Mouse (Mus musculus) adrenal gland (tissue): ENCODE measurements at regions not wholly inside any gene's neighbourhood (a gene's known extent, or its start where the extent isn't known, plus 50 kb on each side); places are given as distances from the start of the nearest gene placed in this dataset.

ENCODE experiments used
- intact Hi-C: fragments of 180-260 bp; cut with DNase I; formaldehyde crosslinking; loops from one replicate; pipeline ENCODE4 v1.15.1; 2025

DNA sequence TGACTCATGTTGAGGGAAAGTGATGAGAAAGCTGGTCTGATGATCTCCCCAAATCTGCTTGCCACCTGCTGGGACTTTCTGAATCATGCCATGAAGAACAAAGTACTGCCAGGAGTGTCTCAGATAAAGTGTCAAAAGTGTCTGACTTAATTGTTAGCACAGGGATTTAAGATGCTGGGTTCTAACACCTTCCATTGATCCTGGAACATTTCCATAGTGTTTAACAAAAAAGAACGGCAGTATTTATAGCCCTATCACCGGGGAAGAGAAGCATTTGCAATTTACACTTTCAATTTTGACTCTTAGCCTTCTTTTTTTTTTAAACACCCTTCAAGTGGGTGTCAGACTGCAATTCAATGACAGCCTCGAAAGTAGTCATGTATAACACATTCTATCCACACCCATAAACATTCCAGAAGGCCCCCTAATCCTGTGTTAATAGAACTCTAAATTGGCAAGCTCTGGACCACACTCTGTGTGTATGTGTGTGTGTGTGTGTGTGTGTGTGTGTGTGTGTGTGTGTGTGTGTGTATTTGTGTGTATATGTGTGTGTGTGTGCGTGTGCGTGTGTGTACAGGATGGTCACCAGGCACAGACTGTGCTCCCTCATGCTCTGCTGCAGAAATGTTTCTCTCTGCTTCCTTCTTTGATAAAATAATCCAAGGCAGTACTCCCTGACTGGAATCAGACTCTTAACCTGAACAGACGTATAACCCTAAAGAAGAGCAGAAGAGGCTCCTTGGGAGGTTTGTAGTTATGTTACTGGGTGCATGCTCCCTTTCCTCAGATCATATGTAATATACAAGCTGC is 313.2 kb downstream of the Rnd3 start:
- intact Hi-C loops = no loop called here

- intact Hi-C loops = no loop called here
These were observed 315.1 kb downstream of the Rnd3 start for GRCm38 (mm10) chr2:50833791-50834190.

DNA sequence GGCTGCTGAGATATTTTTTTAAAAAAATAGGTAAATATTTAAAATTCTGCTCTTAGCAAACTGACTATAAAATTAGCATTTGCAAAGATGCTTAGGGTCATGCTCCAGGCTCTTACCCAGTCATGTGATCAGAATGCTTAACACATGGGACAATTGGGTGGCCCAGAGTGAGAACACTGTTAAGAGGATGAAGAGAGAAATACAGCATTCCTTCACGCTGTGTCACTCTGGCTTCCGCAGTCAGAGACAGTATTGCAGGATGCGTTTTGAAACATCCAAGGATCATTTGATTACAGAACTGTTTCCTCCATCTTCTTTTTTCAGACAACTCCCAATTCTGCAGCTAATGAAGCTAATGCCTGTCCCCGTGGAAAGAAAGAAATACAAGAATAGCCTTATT is 316.4 kb downstream of the Rnd3 start:
- intact Hi-C loops = no loop called here

GRCm38 (mm10) chr2:50830056-50830720 is 318.7 kb downstream of the Rnd3 start:
- intact Hi-C loops = no loop called here

- intact Hi-C loops = no loop called here
These were observed 321.8 kb downstream of the Rnd3 start for GRCm38 (mm10) chr2:50827097-50827496.

- intact Hi-C loops = no loop called here
These were observed 322.4 kb downstream of the Rnd3 start for GRCm38 (mm10) chr2:50826537-50826936.

DNA sequence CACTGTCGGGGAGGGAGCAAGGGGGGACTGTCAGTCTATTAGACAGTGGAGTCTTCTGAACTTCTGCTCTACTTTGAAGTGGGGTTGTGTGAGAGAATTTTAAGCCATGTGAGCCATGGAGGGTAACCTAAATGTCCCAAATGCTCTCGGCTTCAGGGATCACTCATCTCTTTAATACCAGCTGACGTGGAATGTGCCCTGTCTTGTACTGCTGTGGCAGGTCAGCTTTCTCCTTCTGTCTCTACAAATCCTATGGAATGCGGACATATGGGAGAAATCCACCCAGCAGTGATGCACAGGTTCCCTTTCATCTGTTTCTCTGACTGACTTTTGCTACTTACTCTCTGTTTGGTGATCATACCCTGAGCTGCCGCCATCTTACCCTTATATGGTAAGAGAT is 323.3 kb downstream of the Rnd3 start:
- intact Hi-C loops = no loop called here

GRCm38 (mm10) chr2:50824782-50825181 is 324.1 kb downstream of the Rnd3 start:
- intact Hi-C loops = no loop called here

DNA sequence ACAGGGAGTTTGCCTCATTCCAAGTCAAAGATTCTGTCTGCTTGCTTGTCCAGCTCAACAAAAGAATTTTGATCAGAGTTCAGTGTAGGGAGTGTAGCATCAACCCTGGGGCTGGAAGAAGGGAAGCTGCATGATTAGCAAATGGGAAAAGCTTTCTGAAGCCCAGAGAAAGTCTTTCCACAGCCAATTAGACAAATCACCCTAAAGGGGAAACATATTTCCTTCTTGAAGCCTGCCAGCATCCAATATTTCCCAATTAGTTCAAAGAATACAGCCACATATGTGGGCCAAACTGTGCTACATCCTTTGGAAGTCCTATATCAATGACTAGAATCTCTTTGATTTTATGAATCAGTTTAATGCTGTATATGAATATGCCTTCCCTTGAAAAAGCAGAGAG is 326.2 kb downstream of the Rnd3 start:
- intact Hi-C loops = no loop called here

- intact Hi-C loops = no loop called here
These were observed 329.6 kb downstream of the Rnd3 start for GRCm38 (mm10) chr2:50819305-50819665.

- intact Hi-C loops = no loop called here
These were observed 330.2 kb downstream of the Rnd3 start for GRCm38 (mm10) chr2:50818557-50819304.

DNA sequence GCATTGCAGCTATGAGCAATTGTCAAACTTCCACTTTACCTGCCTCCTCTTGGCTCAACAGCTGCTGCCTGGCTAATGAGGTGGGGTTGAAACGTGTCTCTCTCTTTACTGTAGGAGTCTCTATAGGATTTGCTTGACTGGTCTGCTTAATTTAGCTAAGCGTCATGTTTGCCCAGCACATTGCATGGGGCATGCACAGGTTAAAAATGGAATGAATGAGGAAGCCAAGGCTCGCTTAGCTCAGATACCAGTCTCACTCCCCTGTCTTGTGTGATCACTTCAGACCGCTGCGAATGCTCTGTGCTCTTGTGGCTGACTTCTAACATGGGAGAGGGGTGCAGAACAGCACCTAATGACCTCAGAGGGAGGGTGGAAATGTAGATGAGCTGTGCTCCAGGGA is 332.5 kb downstream of the Rnd3 start:
- intact Hi-C loops = no loop called here

- intact Hi-C loops = no loop called here
These were observed 333.4 kb downstream of the Rnd3 start for GRCm38 (mm10) chr2:50815541-50815940.

GRCm38 (mm10) chr2:50813568-50814461 is 335.1 kb downstream of the Rnd3 start:
- intact Hi-C loops = no loop called here

GRCm38 (mm10) chr2:50812296-50812695 is 336.6 kb downstream of the Rnd3 start:
- intact Hi-C loops = no loop called here

GRCm38 (mm10) chr2:50810336-50811066 is 338.4 kb downstream of the Rnd3 start:
- intact Hi-C loops = no loop called here

- intact Hi-C loops = no loop called here
These were observed 339.1 kb downstream of the Rnd3 start for GRCm38 (mm10) chr2:50809823-50810222.

GRCm38 (mm10) chr2:50807162-50807960 is 341.6 kb downstream of the Rnd3 start:
- intact Hi-C loops = no loop called here

GRCm38 (mm10) chr2:50805645-50806044 is 343.3 kb downstream of the Rnd3 start:
- intact Hi-C loops = no loop called here

- intact Hi-C loops = no loop called here
These were observed 352.8 kb downstream of the Rnd3 start for GRCm38 (mm10) chr2:50796087-50796486.
